Mouse (Mus musculus): ENCODE results near the gene Rec8. TPM values are rescaled to one million over a fixed set of nuclear protein-coding genes. Genes with fewer than 3 reads are reported as not detected.

Rec8 gene
- total and polyA plus RNA-seq, 3 experiments, result not detected

- Histone ChIP-seq H3K9ac (ENCODE audit: insufficient read depth, low read depth) (no peak overlapping the region), H3K4me3 (replicated peaks in 1 of 3; ENCODE audit: low read depth in 2 of 3, low read length in 2 of 3, poor library complexity in 1 of 3) (no peak overlapping the region), H3K4me1 (ENCODE audit: control insufficient read depth in 1 of 2, insufficient read depth in 2 of 2) (peaks cover 10 to 22% of the 10 kb centered on the region in 2 experiments)
Measured at GRCm38 (mm10) chr14:55575711-55576110, 42.1 kb upstream of the Rec8 start.

GRCm38 (mm10) chr14:55576376-55576775, 41.5 kb upstream of the Rec8 start:
- Histone ChIP-seq H3K27ac (ENCODE audit: insufficient read depth, low read depth) (no peak overlapping the region), H3K9me3 (replicated peaks; ENCODE audit: low read length) (no peaks in the 10 kb centered on the region), H3K9ac (ENCODE audit: insufficient read depth, low read depth) (no peak overlapping the region), H3K4me2 (ENCODE audit: insufficient read depth, low read depth, poor library complexity, severe bottlenecking) (no peak overlapping the region), H3K79me2 (replicated peaks; ENCODE audit: control insufficient read depth, extremely low read depth, insufficient read depth, poor library complexity, severe bottlenecking) (peaks cover 12% of the 10 kb centered on the region), H3K4me3 (replicated peaks in 1 of 3; ENCODE audit: low read depth in 2 of 3, low read length in 2 of 3, poor library complexity in 1 of 3) (no peak overlapping the region), H3K27me3 (replicated peaks) (no peaks in the 10 kb centered on the region), H3K36me3 (replicated peaks in 1 of 2; ENCODE audit: control insufficient read depth in 1 of 2, insufficient read depth in 1 of 2, low read length in 1 of 2) (peaks cover 15 to 20% of the 10 kb centered on the region in 2 experiments), H3K4me1 (ENCODE audit: control insufficient read depth in 1 of 2, insufficient read depth in 2 of 2) (peaks cover 13 to 27% of the 10 kb centered on the region in 2 experiments)
- TF ChIP-seq ZC3H11A (IDR thresholded peaks at IDR 0.05; ENCODE audit: low read depth, low read length) (no peak), BHLHE40 (IDR thresholded peaks at IDR 0.05; ENCODE audit: low read depth, low read length) (no peak), ELF1 (IDR thresholded peaks at IDR 0.05; ENCODE audit: low read depth, low read length) (no peak), MXI1 (IDR thresholded peaks at IDR 0.05; ENCODE audit: low read depth, low read length) (no peak), IRF4 (IDR thresholded peaks at IDR 0.05; ENCODE audit: low read depth, low read length) (no peak), CHD2 (IDR thresholded peaks at IDR 0.05; ENCODE audit: low read length) (no peak), NRF1 (IDR thresholded peaks at IDR 0.05; ENCODE audit: low read depth, low read length) (no peak), HCFC1 (IDR thresholded peaks at IDR 0.05; ENCODE audit: low read depth, low read length) (no peak)
- dilution Hi-C loops (cut with MboI; ENCODE audit: extremely low pct_ligation_motif_present, extremely low pct_unique_long_range_greater_than_20kb, low sequenced_read_pairs), result no loop called here
- in situ Hi-C loops (cut with MboI; ENCODE audit: low pct_ligation_motif_present, low pct_unique_long_range_greater_than_20kb, low sequenced_read_pairs), result no loop called here
- DNase-seq (ENCODE audit: extremely low read depth), result no peak

More at GRCm38 (mm10) chr14:55575711-55576110, 42.1 kb upstream of the Rec8 start:
- H3K4me2 ChIP-seq (ENCODE audit: insufficient read depth, low read depth, poor library complexity, severe bottlenecking), result no peak overlapping the region
- dilution Hi-C loops (cut with MboI; ENCODE audit: extremely low pct_ligation_motif_present, extremely low pct_unique_long_range_greater_than_20kb, low sequenced_read_pairs) (no loop called here), in situ Hi-C loops (cut with MboI; ENCODE audit: low pct_ligation_motif_present, low pct_unique_long_range_greater_than_20kb, low sequenced_read_pairs) (no loop called here)
- H3K79me2 ChIP-seq (replicated peaks; ENCODE audit: control insufficient read depth, extremely low read depth, insufficient read depth, poor library complexity, severe bottlenecking), result peaks cover 12% of the 10 kb centered on the region
- DNase-seq (ENCODE audit: extremely low read depth), result no peak
- no peaks in the 10 kb centered on the region for H3K27me3 ChIP-seq (replicated peaks)
- no peaks in the 10 kb centered on the region for H3K9me3 ChIP-seq (replicated peaks; ENCODE audit: low read length)
- peaks cover 10 to 16% of the 10 kb centered on the region in 2 experiments for H3K36me3 ChIP-seq (replicated peaks in 1 of 2; ENCODE audit: control insufficient read depth in 1 of 2, insufficient read depth in 1 of 2, low read length in 1 of 2)
- H3K27ac ChIP-seq (ENCODE audit: insufficient read depth, low read depth), result no peak overlapping the region
- TF ChIP-seq MAZ (IDR thresholded peaks at IDR 0.05; ENCODE audit: low read depth, low read length) (no peak), E2F4 (IDR thresholded peaks at IDR 0.05; ENCODE audit: insufficient replicate concordance, low read depth, low read length) (no peak), ZNF384 (IDR thresholded peaks at IDR 0.05; ENCODE audit: low read depth, low read length) (no peak), BHLHE40 (IDR thresholded peaks at IDR 0.05; ENCODE audit: low read depth, low read length) (no peak), TBP (conservative IDR thresholded peaks at IDR 0.05; ENCODE audit: low read depth, low read length) (no peak), MYC (IDR thresholded peaks at IDR 0.05; ENCODE audit: low read depth, low read length) (no peak), ELF1 (IDR thresholded peaks at IDR 0.05; ENCODE audit: low read depth, low read length) (no peak), USF2 (conservative IDR thresholded peaks at IDR 0.05; ENCODE audit: low read depth, low read length) (no peak), TCF12 (IDR thresholded peaks at IDR 0.05; ENCODE audit: low read depth, low read length) (no peak)

Data from CH12.LX (cell line).